Comparison of ENCODE assay signal across 9 mouse cellular contexts in the genomic region with DNA sequence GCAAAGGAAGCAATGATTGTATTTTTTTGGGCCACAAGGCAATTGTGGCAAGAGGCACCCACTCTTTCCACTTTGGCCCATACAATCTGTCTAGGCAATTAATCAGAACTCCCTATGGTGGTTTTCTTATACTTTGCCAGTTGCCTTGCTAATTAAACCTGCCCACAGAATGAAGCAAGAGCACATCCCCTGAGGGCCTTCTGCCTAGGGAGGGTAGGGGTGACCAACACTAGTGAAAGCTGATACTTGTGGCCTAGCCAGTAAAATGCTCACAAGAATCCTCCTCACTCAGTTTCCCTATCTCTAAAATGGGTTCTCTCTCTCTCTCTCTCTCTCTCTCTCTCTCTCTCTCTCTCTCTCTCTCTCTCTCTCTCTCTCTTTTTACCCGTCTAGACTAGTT. TPM values are rescaled to one million over a fixed set of nuclear protein-coding genes. Genes with fewer than 3 reads are reported as not detected.
DNase-seq lines count a peak whose midpoint lies in the region; ATAC-seq and TF ChIP-seq lines count a peak whose summit lies in the region.
"Had no signal": no experiment of that assay in that cellular context is flagged by ENCODE, and none has a peak within 500 bp of the region (broad histone marks: within the 10 kb centered on the region; RNA-seq: fewer than 3 reads in every experiment).

No protein-coding gene starts in this region.

- no peak for DNase-seq in heart, adult 9 months (ENCODE audit: low spot score in 2 of 2)
- DNase-seq in ES-E14 (ENCODE audit: low read depth, low spot score), result no peak
- no peak for DNase-seq in right cerebral cortex, postnatal 10 days (ENCODE audit: low spot score in 2 of 2)
- no peak for DNase-seq in cerebellum, adult 9-11 months
- DNase-seq in left cerebral cortex, postnatal 36 days (ENCODE audit: low spot score in 2 of 2), result no peak

- no peaks in the 10 kb centered on the region for H3K36me3 ChIP-seq in heart, embryonic 13.5 days
- H3K36me3 ChIP-seq in ES-E14 (ENCODE audit: control insufficient read depth, insufficient read depth, low read length, poor library complexity, severe bottlenecking), result no peaks in the 10 kb centered on the region
- no peaks in the 10 kb centered on the region for H3K36me3 ChIP-seq in megakaryocyte, embryonic 14.5 days (replicated peaks; ENCODE audit: low read length)

- H3K9ac ChIP-seq in heart, embryonic 13.5 days, result peak overlapping the region; percentile 81; the same call in 1 of the 2 replicates
- peak overlapping the region; percentile 93 for H3K9ac ChIP-seq in ES-E14 (ENCODE audit: insufficient read depth, low read depth, low read length, poor library complexity, severe bottlenecking)

- in situ Hi-C loops in ES-E14 (cut with MboI; ENCODE audit: low sequenced_read_pairs in 2 of 2, unreplicated experiment in 2 of 2), result no loop called here

- no peak for ATAC-seq in heart, embryonic 13.5 days (ENCODE audit: extremely low read depth, insufficient number of reproducible peaks, low FRiP score, low TSS enrichment)
- peak; percentile 21 for ATAC-seq in granulocyte monocyte progenitor cell, adult 5-6 weeks (replicated peaks; ENCODE audit: poor library complexity, severe bottlenecking)

- intact Hi-C loops in left cerebral cortex, postnatal 36 days (cut with DNase I), result no loop called here

- no peaks in the 10 kb centered on the region for H3K27me3 ChIP-seq in heart, embryonic 13.5 days (replicated peaks)
- peaks cover 14% of the 10 kb centered on the region for H3K27me3 ChIP-seq in megakaryocyte, embryonic 14.5 days (replicated peaks)

- 0 out of 2 replicates have a peak, but pooled peaks cover 2% of the 10 kb centered on the region for H3K4me1 ChIP-seq in heart, embryonic 13.5 days
- H3K4me1 ChIP-seq in ES-E14 (ENCODE audit: control insufficient read depth in 2 of 2, insufficient read depth in 2 of 2, low read length in 2 of 2, poor library complexity in 1 of 2), result no peaks in the 10 kb centered on the region
- H3K4me1 ChIP-seq in megakaryocyte, embryonic 14.5 days, result 0 out of 2 replicates have a peak, but pooled peaks cover 4% of the 10 kb centered on the region

- H3K4me2 ChIP-seq in heart, embryonic 13.5 days, result peak overlapping the region; percentile 67

- no peaks in the 10 kb centered on the region for H3K9me3 ChIP-seq in heart, embryonic 13.5 days
- H3K9me3 ChIP-seq in ES-E14 (ENCODE audit: control insufficient read depth, insufficient read depth, low read depth, low read length), result no peaks in the 10 kb centered on the region
- H3K9me3 ChIP-seq in megakaryocyte, embryonic 14.5 days, result 0 out of 2 replicates have a peak, but pooled peaks cover 7% of the 10 kb centered on the region

- peak overlapping the region; percentile 70 for H3K4me3 ChIP-seq in heart, embryonic 13.5 days
- H3K4me3 ChIP-seq in ES-E14 (ENCODE audit: insufficient read depth in 1 of 2, low read depth in 1 of 2, low read length in 2 of 2, poor library complexity in 1 of 2, severe bottlenecking in 1 of 2), result peak overlapping the region; percentile 91 to 95
- H3K4me3 ChIP-seq in megakaryocyte, embryonic 14.5 days (replicated peaks), result peak overlapping the region; percentile 91

- no peak overlapping the region for H3K27ac ChIP-seq in heart, embryonic 13.5 days (replicated peaks)
- peak overlapping the region; percentile 47; the same call in 1 of the 2 replicates for H3K27ac ChIP-seq in ES-E14 (ENCODE audit: insufficient read depth, low read depth, low read length, poor library complexity, severe bottlenecking)

- WGBS in heart, embryonic 13.5 days, result 20% methylated on average over 1 of the region's 1 CpGs

TF ChIP-seq in ES-E14, 5 proteins besides CTCF, POLR2A, EP300 and RAD21:
- no peak for TF ChIP-seq ZC3H11A (IDR thresholded peaks at IDR 0.05; ENCODE audit: borderline replicate concordance, low read depth, low read length)

RNA-seq across cellular contexts. Expression of a gene that starts 0.4 kb away (rescaled TPM):
- 4.4 and 5.3 TPM in 2 replicates for polyA plus RNA-seq in heart, embryonic 13.5 days (2015; fragmentation: Nextera tagmentation; extraction: Ambion mirVana)
- total RNA-seq in ES-E14 (2012; rRNA removed), result 5.8 and 6.7 TPM in 2 replicates
- total RNA-seq in granulocyte monocyte progenitor cell, adult 5-6 weeks (2014; fragmentation: Nextera tagmentation), result 33.7 and 34.0 TPM in 2 replicates
- 10.9 and 17.8 TPM in 2 replicates for total RNA-seq in granulocyte monocyte progenitor cell, adult 5-6 weeks (2017)
- polyA plus RNA-seq in megakaryocyte, embryonic 14.5 days (2012; ENCODE audit: insufficient read depth, low replicate concordance), result 0.16 and 1.3 TPM in 2 replicates
- total RNA-seq in left cerebral cortex, postnatal 36 days (2021), result 10 to 100 TPM; 20.3 to 26.1 TPM
- total RNA-seq: MEL had no signal
